Mouse (Mus musculus) liver, adult 2 months (tissue): ENCODE results near the gene Gm9803. TPM values are rescaled to one million over a fixed set of nuclear protein-coding genes. Genes with fewer than 3 reads are reported as not detected.

ENCODE experiments used
- DNase-seq: peaks from one replicate; pipeline ENCODE4 v3.0.0-alpha.2; 2011; ENCODE audit warnings: low read depth, low spot score; ENCODE audit errors: extremely low read depth
- H3K27ac ChIP-seq: fragments of 200-500 bp; replicated peaks from 2 replicates; pipeline ENCODE4 v1.5.1; 2012; ENCODE audit warnings: low read depth, mild to moderate bottlenecking, control low read depth, inconsistent platforms, low read length; ENCODE audit not compliant: insufficient read depth
- H3K27me3 ChIP-seq: fragments of 200-500 bp; 2 replicates; pipeline ENCODE4 v1.6.1; 2012; ENCODE audit warnings: mild to moderate bottlenecking, moderate library complexity, low read length, inconsistent platforms; ENCODE audit not compliant: control insufficient read depth, insufficient read depth
- H3K36me3 ChIP-seq: fragments of 200-500 bp; 2 replicates; pipeline ENCODE4 v1.6.1; 2012; ENCODE audit warnings: low read length, inconsistent platforms; ENCODE audit not compliant: control insufficient read depth, insufficient read depth
- H3K4me1 ChIP-seq: fragments of 200-500 bp; 2 replicates; pipeline ENCODE4 v1.6.1; 2011; ENCODE audit warnings: low read length; ENCODE audit not compliant: control insufficient read depth, insufficient read depth
- H3K4me3 ChIP-seq: fragments of 200-500 bp; 2 replicates; pipeline ENCODE4 v1.5.1; 2011; ENCODE audit warnings: low read depth, mild to moderate bottlenecking, control low read depth, low read length, moderate library complexity; ENCODE audit not compliant: insufficient read depth
- H3K79me2 ChIP-seq: fragments of 200-500 bp; 2 replicates; pipeline ENCODE4 v1.6.1; 2012; ENCODE audit warnings: inconsistent platforms, mild to moderate bottlenecking, low read length, moderate library complexity; ENCODE audit not compliant: control insufficient read depth, insufficient read depth
- H3K9ac ChIP-seq: fragments of 200-500 bp; 2 replicates; pipeline ENCODE4 v1.6.1; 2012; ENCODE audit warnings: low read depth, mild to moderate bottlenecking, control low read depth, inconsistent platforms, low read length
- CTCF ChIP-seq: fragments of 200-500 bp; IDR thresholded peaks from 2 replicates; pipeline ENCODE4 v1.5.1; 2011; ENCODE audit warnings: low read depth, low read length, control low read depth
- POLR2A ChIP-seq: fragments of 200-500 bp; IDR thresholded peaks from 2 replicates; pipeline ENCODE4 v1.6.1; 2011; ENCODE audit warnings: low read length, control low read depth; ENCODE audit not compliant: insufficient read depth; ENCODE audit errors: extremely low read depth
- WGBS: fragments of 180-500 bp; shearing (Covaris S2); methylation state at CpG from one replicate; pipeline ENCODE4 v1.1.7; 2018; 5-methylcytosine and 5-hydroxymethylcytosine counted together
- polyA plus RNA-seq: library from polyadenylated mRNA; depleted of rRNA; stranded (reverse); fragments of >200 nt; gene quantifications from 2 replicates; pipeline ENCODE4 v1.2.3, GENCODE M21; 2012
- total RNA-seq: library from RNA; depleted of rRNA; stranded (reverse); fragments of >200 nt; gene quantifications from 2 replicates; pipeline ENCODE4 v1.2.3, GENCODE M21; 2014

Gene Gm9803
- total and polyA plus RNA-seq, 2 experiments: 4.0 to 57.1 TPM

GRCm38 (mm10) chr10:43502599-43502998 lies 21.3 kb upstream of the Gm9803 start:
- Histone ChIP-seq H3K36me3 (no peaks in the 10 kb centered on the region), H3K27ac (no peak overlapping the region), H3K27me3 (no peaks in the 10 kb centered on the region), H3K4me3 (no peak overlapping the region), H3K4me1 (no peaks in the 10 kb centered on the region), H3K9ac (no peak overlapping the region), H3K79me2 (no peaks in the 10 kb centered on the region)
- no peak for DNase-seq
- 93% methylated on average over 4 of the region's 4 CpGs for WGBS
- no peak for TF ChIP-seq POLR2A
- no peak for TF ChIP-seq CTCF

- TF ChIP-seq POLR2A: no peak
- no peak for TF ChIP-seq CTCF
- H3K4me3 ChIP-seq: no peak overlapping the region
- H3K36me3 ChIP-seq: no peaks in the 10 kb centered on the region
- 7% methylated on average over 1 of the region's 1 CpGs for WGBS
- no peak for DNase-seq
- no peak overlapping the region for H3K9ac ChIP-seq
- 0 out of 2 replicates have a peak, but pooled peaks cover under 1% of the 10 kb centered on the region for H3K4me1 ChIP-seq
- no peaks in the 10 kb centered on the region for H3K79me2 ChIP-seq
- no peak overlapping the region for H3K27ac ChIP-seq
- no peaks in the 10 kb centered on the region for H3K27me3 ChIP-seq
These were observed 19.6 kb upstream of the Gm9803 start for GRCm38 (mm10) chr10:43504291-43504690.

DNA sequence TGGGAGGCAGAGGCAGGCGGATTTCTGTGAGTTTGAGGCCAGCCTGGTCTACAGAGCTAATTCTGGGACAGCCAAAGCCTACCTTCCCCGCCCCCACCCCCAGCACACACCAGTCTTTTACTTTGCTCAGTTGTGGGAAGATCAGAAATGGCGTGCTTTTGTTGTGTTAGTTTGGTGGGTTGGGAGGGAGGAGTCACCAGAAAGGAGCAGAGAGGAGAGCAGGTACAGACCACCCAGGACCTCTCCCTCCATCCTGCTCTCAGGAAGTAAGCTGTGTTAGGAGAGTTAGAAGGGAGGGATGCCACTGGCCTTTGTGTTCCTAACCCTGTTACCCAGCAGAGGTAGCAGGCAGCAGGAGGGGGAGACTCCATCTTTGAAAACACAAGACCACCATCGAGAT lies 16.8 kb upstream of the Gm9803 start:
- 0 out of 2 replicates have a peak, but pooled peaks cover 2% of the 10 kb centered on the region for H3K4me1 ChIP-seq
- H3K36me3 ChIP-seq: peaks cover 2% of the 10 kb centered on the region; the same call in 1 of the 2 replicates
- H3K9ac ChIP-seq: no peak overlapping the region
- H3K27ac ChIP-seq: no peak overlapping the region
- TF ChIP-seq CTCF (no peak), POLR2A (no peak)
- no peaks in the 10 kb centered on the region for H3K79me2 ChIP-seq
- DNase-seq: no peak
- H3K27me3 ChIP-seq: no peaks in the 10 kb centered on the region
- H3K4me3 ChIP-seq: no peak overlapping the region
- 74% methylated on average over 4 of the region's 4 CpGs for WGBS

DNA sequence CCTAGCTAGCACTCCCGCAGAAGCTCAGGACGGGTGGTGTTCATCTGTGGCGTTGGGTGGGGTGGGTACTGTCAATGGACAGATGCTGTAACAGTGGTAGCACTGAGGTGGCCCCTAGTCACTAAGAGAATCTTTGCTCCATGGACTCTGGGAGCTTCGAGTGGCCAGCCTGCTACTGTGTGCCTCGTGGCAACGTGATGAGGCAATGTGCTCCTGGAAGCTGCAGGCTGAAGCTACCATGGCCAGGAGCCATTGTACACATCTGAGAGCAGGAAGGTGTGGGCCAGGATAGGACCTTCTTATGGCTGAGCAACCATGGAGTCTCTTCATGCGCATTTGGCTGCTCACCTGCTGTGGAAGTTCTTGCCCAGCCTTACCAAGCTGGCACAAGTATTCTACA lies 14.7 kb upstream of the Gm9803 start:
- Histone ChIP-seq H3K9ac (no peak overlapping the region), H3K27me3 (no peaks in the 10 kb centered on the region), H3K27ac (no peak overlapping the region), H3K4me1 (peaks cover 8% of the 10 kb centered on the region), H3K79me2 (no peaks in the 10 kb centered on the region), H3K4me3 (no peak overlapping the region), H3K36me3 (peaks cover 2% of the 10 kb centered on the region; the same call in 1 of the 2 replicates)
- no peak for TF ChIP-seq CTCF
- TF ChIP-seq POLR2A: no peak
- 65% methylated on average over 7 of the region's 7 CpGs for WGBS
- peak; percentile 85 for DNase-seq

DNA sequence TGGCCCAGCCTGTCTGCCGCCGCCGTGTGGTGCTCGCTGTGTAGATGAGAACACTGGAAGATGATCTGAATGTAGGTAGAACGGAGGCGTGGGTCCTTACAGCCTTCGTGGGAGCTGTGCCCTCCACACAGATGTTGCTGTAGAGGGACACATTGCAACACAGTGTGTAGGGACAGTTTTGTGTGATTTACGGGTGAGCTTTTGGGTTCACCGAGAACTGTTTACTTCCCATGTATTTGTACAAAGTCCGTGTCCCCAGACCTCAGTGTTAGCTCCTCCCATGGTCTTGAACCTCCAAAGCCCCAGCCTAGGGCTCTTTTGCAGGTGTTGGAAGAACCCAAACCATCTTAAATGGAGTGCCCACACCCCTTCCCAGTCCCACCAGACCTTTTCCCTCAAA lies 10.9 kb upstream of the Gm9803 start:
- Histone ChIP-seq H3K27ac (peak overlapping the region; percentile 70), H3K79me2 (no peaks in the 10 kb centered on the region), H3K36me3 (peaks cover 2% of the 10 kb centered on the region; the same call in 1 of the 2 replicates), H3K4me1 (peaks cover 20% of the 10 kb centered on the region), H3K9ac (peak overlapping the region; percentile 25; the same call in 1 of the 2 replicates), H3K27me3 (no peaks in the 10 kb centered on the region), H3K4me3 (peak overlapping the region; percentile 4; the same call in 1 of the 2 replicates)
- WGBS: 45% methylated on average over 10 of the region's 10 CpGs
- peak; percentile 88 for DNase-seq
- TF ChIP-seq POLR2A: no peak
- no peak for TF ChIP-seq CTCF

- TF ChIP-seq POLR2A: no peak
- no peak for TF ChIP-seq CTCF
- Histone ChIP-seq H3K36me3 (0 out of 2 replicates have a peak, but pooled peaks cover 2% of the 10 kb centered on the region), H3K27ac (peak overlapping the region; percentile 87), H3K4me1 (peaks cover 23% of the 10 kb centered on the region), H3K27me3 (no peaks in the 10 kb centered on the region), H3K9ac (0 out of 2 replicates have a peak overlapping the region, but pooled peaks have one; percentile 23), H3K4me3 (no peak overlapping the region), H3K79me2 (peaks cover 11% of the 10 kb centered on the region; the same call in 1 of the 2 replicates)
- peak; percentile 68 for DNase-seq
- WGBS: 23% methylated on average over 6 of the region's 6 CpGs
These were observed 6.8 kb upstream of the Gm9803 start for GRCm38 (mm10) chr10:43516992-43517660.
